Mouse (Mus musculus) c-Kit-positive CD71-positive TER-119-negative erythroid progenitor cells, embryonic 14.5 days (primary cell): ENCODE data around the gene E2f4.

ENCODE experiments used
- DNase-seq: peaks from one replicate; pipeline ENCODE4 v3.0.0-alpha.2; 2013; ENCODE audit warnings: low read depth

The E2f4 gene

DNA sequence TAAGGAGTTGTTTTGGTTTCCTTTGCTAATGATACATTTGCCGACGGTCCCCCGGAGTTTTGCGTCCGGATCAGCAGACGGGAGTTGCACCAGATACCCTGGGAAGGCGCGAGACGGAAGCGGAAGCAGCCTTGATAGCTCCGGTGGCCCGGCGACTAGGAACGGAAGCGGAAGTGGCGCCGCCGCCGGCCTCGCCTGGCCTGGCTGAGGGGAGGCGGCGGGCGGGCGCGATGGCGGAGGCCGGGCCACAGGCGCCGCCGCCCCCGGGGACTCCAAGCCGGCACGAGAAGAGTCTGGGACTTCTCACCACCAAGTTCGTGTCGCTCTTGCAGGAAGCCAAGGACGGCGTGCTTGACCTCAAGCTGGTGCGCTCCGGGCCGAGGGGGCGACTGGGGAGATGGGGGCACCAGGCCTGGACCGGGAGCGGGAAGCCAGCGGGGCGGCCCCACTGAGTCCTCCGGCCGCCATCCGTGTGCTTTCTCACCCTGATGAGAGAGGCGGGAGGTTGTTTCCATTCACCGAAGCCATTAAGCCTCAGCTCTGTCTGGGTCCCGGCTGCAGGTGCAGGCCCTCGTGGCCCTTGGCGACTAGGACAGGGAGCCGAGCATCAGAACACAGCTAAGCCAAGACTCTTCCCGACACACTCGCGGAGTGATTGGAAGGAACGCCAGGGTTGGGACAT is at the start of gene E2f4:
Gene E2f4, plus strand, starts transcription at position 153 of the 682 bp plus-strand sequence.
- DNase-seq: peak; percentile 89

GRCm38 (mm10) chr8:105251954-105252353 is 45.5 kb upstream of the E2f4 start:
- no peak for DNase-seq

GRCm38 (mm10) chr8:105252680-105253537 is 44.6 kb upstream of the E2f4 start:
- DNase-seq: no peak

- DNase-seq: no peak
Observed at GRCm38 (mm10) chr8:105253766-105254151, 43.7 kb upstream of the E2f4 start.

GRCm38 (mm10) chr8:105254152-105254965 is 43.1 kb upstream of the E2f4 start:
- peak; percentile 81 for DNase-seq

- peak; percentile 74 for DNase-seq
Observed at GRCm38 (mm10) chr8:105254966-105255350, 42.5 kb upstream of the E2f4 start, which contains the start of gene B3gnt9. Gene B3gnt9 (minus strand): TSS chr8:105255153.

DNA sequence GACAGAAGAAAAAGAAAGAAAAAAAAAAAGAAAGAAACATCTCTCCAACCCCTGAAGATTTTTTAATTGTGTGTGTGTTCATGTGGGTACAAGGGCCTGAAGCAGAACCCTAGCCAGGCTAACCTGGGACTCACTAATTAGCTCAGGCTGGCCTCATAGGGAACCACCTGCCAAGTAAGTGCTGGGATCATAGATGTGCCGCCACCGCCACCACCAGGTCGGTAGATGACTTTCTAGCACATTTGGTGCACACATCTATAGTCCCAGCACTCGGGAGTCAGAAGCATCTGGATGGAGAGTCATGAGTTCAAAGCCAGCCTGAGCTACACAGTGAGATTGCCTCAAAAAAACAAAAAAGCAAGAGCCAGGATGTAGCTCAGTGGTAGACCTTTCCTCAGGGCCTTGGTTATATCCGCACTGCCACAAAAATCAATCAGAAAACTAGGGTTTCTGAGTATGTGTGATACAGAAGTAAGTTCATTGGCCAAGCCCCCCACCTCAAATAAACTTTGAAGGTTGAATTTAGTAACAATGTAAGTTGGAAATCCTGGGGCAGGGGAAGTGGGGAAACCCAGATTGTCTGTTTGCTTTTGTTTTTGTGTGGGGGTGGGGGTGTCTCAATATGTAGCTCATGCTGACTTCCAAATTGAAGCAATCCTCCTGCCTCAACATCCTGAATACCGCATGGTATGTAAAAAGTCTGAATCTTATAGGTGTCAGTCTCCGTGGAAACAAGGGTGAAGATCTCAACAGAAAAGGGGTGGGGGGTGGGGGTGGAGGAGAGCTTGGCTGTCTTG is 39.9 kb upstream of the E2f4 start:
- DNase-seq: no peak

DNA sequence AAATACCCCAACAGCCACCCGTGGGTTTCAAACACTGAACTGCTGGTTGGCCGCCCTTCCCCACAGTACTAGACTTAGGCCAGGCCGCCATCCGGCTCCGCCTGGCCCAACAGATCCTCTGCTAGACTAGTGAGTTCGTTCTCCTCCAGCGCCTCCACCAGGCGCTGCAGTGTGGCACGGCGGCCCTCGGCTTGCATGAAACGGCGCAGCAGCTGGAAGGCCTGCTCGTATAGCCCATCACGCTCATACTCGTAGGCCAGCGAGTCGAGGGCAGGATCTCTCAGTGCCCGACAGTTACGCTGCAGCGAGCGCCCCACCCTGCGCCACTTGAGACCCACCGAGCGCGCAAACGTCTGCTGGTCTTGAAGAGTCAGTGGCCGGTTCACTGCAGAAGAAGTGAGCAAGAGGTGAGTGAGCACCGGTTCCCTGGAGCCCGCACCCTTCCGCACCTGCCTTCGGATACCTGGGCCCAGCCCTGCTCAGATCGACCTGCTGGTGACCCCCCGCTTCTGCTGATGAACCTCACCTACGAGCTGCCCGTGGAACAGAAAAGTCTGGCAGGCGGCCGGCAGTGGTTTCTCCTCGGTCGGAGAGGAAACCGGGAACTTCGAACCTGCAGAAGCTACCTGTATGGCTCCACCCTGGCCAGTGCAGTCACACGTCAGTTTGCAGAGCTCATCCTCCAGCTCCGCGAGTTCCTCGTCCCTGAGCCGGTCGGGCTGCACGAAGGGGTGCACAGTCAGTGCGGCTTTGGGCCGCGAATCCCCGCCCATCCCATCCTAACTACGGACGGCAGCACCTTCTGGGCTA is 38.3 kb upstream of the E2f4 start:
- DNase-seq: no peak

DNA sequence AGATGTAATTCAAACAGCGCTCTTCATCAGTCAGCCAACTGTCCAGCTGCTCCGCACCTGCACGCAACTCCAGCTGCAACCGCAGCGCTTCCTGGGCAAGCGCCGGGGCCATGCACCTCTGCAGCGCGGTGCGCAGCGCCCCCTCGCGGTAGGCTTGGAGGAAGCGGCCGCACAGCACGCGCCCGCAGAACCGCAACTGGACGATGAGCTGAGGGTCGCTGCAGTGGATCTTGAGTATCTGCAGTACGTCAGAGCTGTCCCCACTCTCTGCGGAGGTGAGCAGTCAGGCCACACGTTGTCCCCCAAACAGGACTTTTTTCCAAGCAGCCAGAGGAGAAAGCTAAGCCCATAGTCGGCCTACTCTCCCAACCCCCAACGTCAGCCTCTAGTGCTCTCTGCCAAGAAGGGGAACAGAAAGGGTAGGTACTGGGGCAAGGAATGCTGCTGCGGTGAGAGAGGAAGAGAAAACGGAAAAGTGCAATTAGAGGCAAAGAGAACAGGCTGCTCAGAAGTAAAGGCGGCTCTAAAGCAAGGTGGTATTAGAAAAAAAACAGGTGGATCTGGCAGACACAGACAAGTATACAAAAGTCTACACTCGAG is 37.6 kb upstream of the E2f4 start:
- no peak for DNase-seq

- no peak for DNase-seq
Observed at GRCm38 (mm10) chr8:105260371-105261099, 36.9 kb upstream of the E2f4 start.

DNA sequence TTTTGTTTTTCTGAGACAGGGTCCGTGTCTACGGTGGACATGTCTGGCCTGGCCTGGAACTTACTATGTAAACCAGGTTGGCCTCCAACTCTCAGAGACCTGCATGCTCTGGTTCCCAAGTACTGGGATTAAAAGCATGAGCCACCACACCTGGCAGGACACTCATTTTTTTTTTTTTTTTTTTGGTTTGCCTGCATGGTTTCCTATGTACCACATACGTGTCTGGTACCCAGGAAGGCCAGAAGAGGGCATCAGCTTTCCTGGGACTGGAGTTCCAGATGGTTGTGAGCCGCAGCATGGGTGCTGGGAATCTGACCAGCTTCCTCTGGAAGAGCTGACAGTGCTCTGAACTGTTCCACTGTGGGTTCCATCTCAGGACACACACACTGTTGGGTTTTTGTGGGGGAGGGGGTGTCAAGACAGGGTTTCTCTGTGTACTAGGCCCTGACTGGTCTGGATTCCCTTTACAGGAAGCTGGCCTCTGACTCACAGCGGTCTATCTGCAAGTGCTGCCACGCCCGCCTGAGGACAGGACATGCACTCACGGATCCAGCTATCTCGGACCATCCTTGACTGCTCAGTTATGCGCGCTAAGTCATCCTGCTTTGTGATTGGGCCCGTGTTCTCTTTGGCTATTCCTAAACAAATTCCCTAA is 36.0 kb upstream of the E2f4 start:
- no peak for DNase-seq

- no peak for DNase-seq
Observed at GRCm38 (mm10) chr8:105263244-105263912, 34.1 kb upstream of the E2f4 start.

GRCm38 (mm10) chr8:105264024-105264982 is 33.2 kb upstream of the E2f4 start, which contains the start of the genes Tradd and Fbxl8:
Gene Tradd (minus strand): TSS chr8:105264609.
Gene Fbxl8 (plus strand): TSS chr8:105264648.
- DNase-seq: no peak

DNA sequence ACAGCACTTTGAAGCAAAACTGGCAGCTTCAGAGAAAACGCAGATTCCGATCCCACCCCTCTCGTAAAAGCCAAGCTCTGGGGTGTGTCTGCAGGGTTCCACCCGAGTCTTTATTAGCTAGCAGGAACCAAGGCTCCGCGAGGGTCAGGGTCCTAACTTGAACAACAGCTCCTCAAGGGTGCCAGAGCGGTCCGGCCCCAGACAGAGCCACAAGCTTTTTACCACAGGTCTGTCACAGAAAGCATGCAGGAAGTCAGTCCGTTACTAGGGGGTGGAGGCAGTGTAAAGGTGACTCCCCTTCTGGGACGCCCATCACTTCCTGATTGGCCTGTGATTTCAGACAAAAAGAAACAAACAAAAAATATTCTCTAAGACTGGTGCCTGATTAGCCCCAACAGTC is 32.3 kb upstream of the E2f4 start:
- no peak for DNase-seq

DNA sequence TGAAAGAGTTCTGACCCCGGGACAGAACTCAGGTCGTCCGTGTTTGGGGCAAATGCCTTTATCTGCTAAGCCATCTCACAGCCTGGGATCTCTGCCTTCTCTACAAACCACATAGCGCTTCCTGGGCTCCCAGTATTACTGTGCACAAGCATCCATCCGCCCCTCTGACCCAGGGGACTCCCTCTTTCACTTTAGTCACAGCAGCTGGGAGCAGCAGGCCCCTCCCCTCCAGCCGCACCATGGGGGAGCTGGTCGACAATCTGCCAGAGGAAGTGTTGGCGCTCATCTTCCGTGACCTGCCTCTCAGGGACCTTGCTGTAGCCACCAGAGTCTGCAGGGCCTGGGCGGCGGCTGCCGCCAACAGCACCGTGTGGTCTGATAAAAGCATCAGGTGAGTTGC is 30.7 kb upstream of the E2f4 start:
- DNase-seq: no peak

DNA sequence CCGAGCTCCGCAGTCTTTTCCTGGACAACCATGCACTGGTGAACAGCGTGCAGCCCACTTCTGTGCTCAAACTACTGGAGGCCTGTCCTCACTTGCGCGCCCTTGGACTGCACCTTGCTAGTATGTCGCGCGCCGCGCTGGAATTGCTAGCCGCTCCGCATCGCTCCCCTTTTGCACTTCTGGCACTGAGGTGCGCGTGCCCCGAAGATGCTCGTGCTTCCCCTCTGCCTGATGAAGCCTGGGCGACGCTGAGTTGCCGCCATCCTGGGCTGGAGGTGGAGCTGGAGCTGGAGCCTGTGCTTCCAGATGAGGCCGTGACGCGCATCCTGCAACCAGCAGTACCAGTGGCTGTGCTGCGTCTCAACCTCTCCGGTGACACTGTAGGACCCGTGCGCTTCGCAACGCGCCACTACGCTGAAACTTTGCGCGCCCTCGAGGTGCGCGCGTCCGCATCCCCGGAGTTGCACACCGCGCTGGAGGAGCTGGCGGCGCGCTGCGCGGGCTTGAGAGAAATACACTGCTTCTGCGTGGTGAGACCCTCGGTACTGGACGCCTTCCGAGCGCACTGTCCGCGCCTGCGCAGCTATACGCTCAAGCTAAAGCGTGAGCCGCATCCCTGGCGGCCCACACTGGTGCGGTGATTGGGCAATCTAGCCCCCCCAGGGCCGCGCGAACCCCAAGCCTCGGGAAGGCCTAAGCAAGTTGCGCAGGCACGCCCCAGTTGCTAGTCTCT is 29.0 kb upstream of the E2f4 start:
- DNase-seq: no peak

DNA sequence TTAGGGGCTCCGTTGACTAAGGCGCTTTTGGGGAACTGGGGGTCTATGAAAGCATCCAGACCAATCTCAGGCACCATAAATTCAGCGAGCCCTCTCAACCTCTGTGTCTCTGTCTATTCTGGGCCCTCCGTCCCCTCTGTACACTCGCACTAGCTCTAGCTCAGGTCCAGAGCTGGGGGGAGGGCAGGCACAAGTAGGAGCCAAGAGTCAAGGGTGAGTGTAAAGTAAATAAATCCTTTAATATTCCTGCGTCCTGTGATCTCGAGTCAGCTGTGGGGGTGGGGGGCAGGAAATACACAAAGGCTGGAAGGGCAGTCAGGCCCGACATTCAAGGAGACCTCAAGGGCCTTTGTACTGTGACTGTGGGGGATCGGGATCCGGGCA is 28.4 kb upstream of the E2f4 start:
- no peak for DNase-seq
